Mouse (Mus musculus) embryonic facial prominence, embryonic 15.5 days (tissue): ENCODE measurements around the gene Ephb1. TPM values are rescaled to one million over a fixed set of nuclear protein-coding genes. Genes with fewer than 3 reads are reported as not detected.

Experiments
- ATAC-seq: fragments of 200-750 bp; cut with Nextera tagmentation; 2 replicates; pipeline ENCODE4 v1.8.0; 2017; ENCODE audit warnings: low read depth, moderate TSS enrichment; ENCODE audit not compliant: insufficient number of reproducible peaks, low FRiP score, low TSS enrichment
- H3K27ac ChIP-seq: fragments of 300-500 bp; sonication (generic); replicated peaks from 2 replicates; pipeline ENCODE4 v1.5.1; 2015; ENCODE audit warnings: mild to moderate bottlenecking, inconsistent platforms
- H3K27me3 ChIP-seq: fragments of 300-500 bp; sonication (generic); 2 replicates; pipeline ENCODE4 v1.6.1; 2015; ENCODE audit warnings: inconsistent platforms
- H3K36me3 ChIP-seq: fragments of 300-500 bp; sonication (generic); 2 replicates; pipeline ENCODE4 v1.6.1; 2015; ENCODE audit warnings: mild to moderate bottlenecking, inconsistent platforms
- H3K4me1 ChIP-seq: fragments of 300-500 bp; sonication (generic); 2 replicates; pipeline ENCODE4 v1.6.1; 2015; ENCODE audit warnings: inconsistent platforms
- H3K4me2 ChIP-seq: fragments of 300-500 bp; sonication (generic); replicated peaks from 2 replicates; pipeline ENCODE4 v1.6.1; 2015; ENCODE audit warnings: mild to moderate bottlenecking, inconsistent platforms
- H3K4me3 ChIP-seq: fragments of 300-500 bp; sonication (generic); replicated peaks from 2 replicates; pipeline ENCODE4 v1.5.1; 2015; ENCODE audit warnings: mild to moderate bottlenecking, inconsistent platforms
- H3K9ac ChIP-seq: fragments of 300-500 bp; sonication (generic); 2 replicates; pipeline ENCODE4 v1.6.1; 2015; ENCODE audit warnings: inconsistent platforms
- H3K9me3 ChIP-seq: fragments of 300-500 bp; sonication (generic); replicated peaks from 2 replicates; pipeline ENCODE4 v1.6.1; 2016; ENCODE audit warnings: inconsistent platforms
- WGBS: fragments of 180-500 bp; shearing (Covaris S2); methylation state at CpG from one replicate; pipeline ENCODE4 v1.1.7; 2015; 5-methylcytosine and 5-hydroxymethylcytosine counted together
- polyA plus RNA-seq: library from polyadenylated mRNA; unstranded; fragments of >200 nt; fragmentation: Nextera tagmentation; extraction: Ambion mirVana; gene quantifications from 2 replicates; pipeline ENCODE4 v1.2.1, GENCODE M21; 2015

The Ephb1 gene
- polyA plus RNA-seq, 1 experiment from 2014 or later: 6.3 TPM

GRCm38 (mm10) chr9:101976884-101977465 is 377.5 kb downstream of the Ephb1 start:
- Histone ChIP-seq H3K4me3 (no peak overlapping the region), H3K27me3 (no peaks in the 10 kb centered on the region), H3K36me3 (no peaks in the 10 kb centered on the region), H3K9ac (no peak overlapping the region), H3K4me1 (no peaks in the 10 kb centered on the region), H3K9me3 (no peaks in the 10 kb centered on the region), H3K4me2 (no peak overlapping the region), H3K27ac (no peak overlapping the region)
- ATAC-seq: no peak
- WGBS: 68% methylated on average over 4 of the region's 4 CpGs

- no peak for ATAC-seq
- no peak overlapping the region for H3K27ac ChIP-seq
- H3K4me1 ChIP-seq: no peaks in the 10 kb centered on the region
- H3K36me3 ChIP-seq: no peaks in the 10 kb centered on the region
- 71% methylated on average over 8 of the region's 8 CpGs for WGBS
- no peak overlapping the region for H3K9ac ChIP-seq
- no peaks in the 10 kb centered on the region for H3K9me3 ChIP-seq
- H3K4me3 ChIP-seq: no peak overlapping the region
- H3K4me2 ChIP-seq: no peak overlapping the region
- H3K27me3 ChIP-seq: no peaks in the 10 kb centered on the region
These were observed 382.2 kb downstream of the Ephb1 start for GRCm38 (mm10) chr9:101972314-101972713.

GRCm38 (mm10) chr9:101971806-101972205 is 382.7 kb downstream of the Ephb1 start:
- Histone ChIP-seq H3K36me3 (no peaks in the 10 kb centered on the region), H3K27ac (no peak overlapping the region), H3K4me2 (no peak overlapping the region), H3K4me1 (no peaks in the 10 kb centered on the region), H3K9ac (no peak overlapping the region), H3K9me3 (no peaks in the 10 kb centered on the region), H3K4me3 (no peak overlapping the region), H3K27me3 (no peaks in the 10 kb centered on the region)
- no peak for ATAC-seq
- 18% methylated on average over 6 of the region's 6 CpGs for WGBS

- Histone ChIP-seq H3K4me3 (no peak overlapping the region), H3K9ac (no peak overlapping the region), H3K4me2 (no peak overlapping the region), H3K9me3 (no peaks in the 10 kb centered on the region), H3K36me3 (no peaks in the 10 kb centered on the region), H3K4me1 (no peaks in the 10 kb centered on the region), H3K27me3 (no peaks in the 10 kb centered on the region), H3K27ac (no peak overlapping the region)
- ATAC-seq: no peak
- 35% methylated on average over 4 of the region's 4 CpGs for WGBS
These were observed 398.3 kb downstream of the Ephb1 start for GRCm38 (mm10) chr9:101956228-101956627.

- no peak overlapping the region for H3K4me3 ChIP-seq
- no peaks in the 10 kb centered on the region for H3K27me3 ChIP-seq
- H3K36me3 ChIP-seq: no peaks in the 10 kb centered on the region
- 57% methylated on average over 4 of the region's 4 CpGs for WGBS
- H3K4me1 ChIP-seq: no peaks in the 10 kb centered on the region
- H3K9me3 ChIP-seq: no peaks in the 10 kb centered on the region
- no peak overlapping the region for H3K27ac ChIP-seq
- H3K9ac ChIP-seq: no peak overlapping the region
- no peak for ATAC-seq
- H3K4me2 ChIP-seq: no peak overlapping the region
These were observed 400.0 kb downstream of the Ephb1 start for GRCm38 (mm10) chr9:101954529-101954928.

- Histone ChIP-seq H3K27me3 (no peaks in the 10 kb centered on the region), H3K36me3 (no peaks in the 10 kb centered on the region), H3K4me3 (no peak overlapping the region), H3K9me3 (no peaks in the 10 kb centered on the region), H3K27ac (no peak overlapping the region), H3K4me1 (no peaks in the 10 kb centered on the region), H3K4me2 (no peak overlapping the region), H3K9ac (no peak overlapping the region)
- no peak for ATAC-seq
- WGBS: 32% methylated on average over 3 of the region's 3 CpGs
These were observed 404.4 kb downstream of the Ephb1 start for GRCm38 (mm10) chr9:101950101-101950500.

- WGBS: 94% methylated on average over 4 of the region's 4 CpGs
- Histone ChIP-seq H3K27me3 (no peaks in the 10 kb centered on the region), H3K4me3 (no peak overlapping the region), H3K36me3 (no peaks in the 10 kb centered on the region), H3K4me2 (no peak overlapping the region), H3K9me3 (no peaks in the 10 kb centered on the region), H3K9ac (no peak overlapping the region), H3K27ac (no peak overlapping the region), H3K4me1 (no peaks in the 10 kb centered on the region)
- ATAC-seq: no peak
These were observed 408.7 kb downstream of the Ephb1 start for GRCm38 (mm10) chr9:101945814-101946213.

GRCm38 (mm10) chr9:101945326-101945725 is 409.2 kb downstream of the Ephb1 start:
- H3K9me3 ChIP-seq: no peaks in the 10 kb centered on the region
- no peaks in the 10 kb centered on the region for H3K4me1 ChIP-seq
- H3K9ac ChIP-seq: no peak overlapping the region
- H3K4me2 ChIP-seq: no peak overlapping the region
- ATAC-seq: no peak
- H3K27me3 ChIP-seq: no peaks in the 10 kb centered on the region
- no peak overlapping the region for H3K27ac ChIP-seq
- 61% methylated on average over 7 of the region's 7 CpGs for WGBS
- no peak overlapping the region for H3K4me3 ChIP-seq
- H3K36me3 ChIP-seq: no peaks in the 10 kb centered on the region

- Histone ChIP-seq H3K36me3 (no peaks in the 10 kb centered on the region), H3K9me3 (no peaks in the 10 kb centered on the region), H3K4me1 (no peaks in the 10 kb centered on the region), H3K9ac (no peak overlapping the region), H3K4me2 (no peak overlapping the region), H3K27me3 (no peaks in the 10 kb centered on the region), H3K4me3 (no peak overlapping the region), H3K27ac (no peak overlapping the region)
- WGBS: 86% methylated on average over 9 of the region's 9 CpGs
- no peak for ATAC-seq
These were observed 412.3 kb downstream of the Ephb1 start for GRCm38 (mm10) chr9:101942058-101942669.

- H3K9ac ChIP-seq: no peak overlapping the region
- no peak overlapping the region for H3K4me2 ChIP-seq
- no peaks in the 10 kb centered on the region for H3K4me1 ChIP-seq
- no peak overlapping the region for H3K4me3 ChIP-seq
- ATAC-seq: no peak
- H3K27me3 ChIP-seq: no peaks in the 10 kb centered on the region
- H3K27ac ChIP-seq: no peak overlapping the region
- H3K9me3 ChIP-seq: no peaks in the 10 kb centered on the region
- H3K36me3 ChIP-seq: no peaks in the 10 kb centered on the region
- WGBS: 65% methylated on average over 3 of the region's 3 CpGs
These were observed 414.3 kb downstream of the Ephb1 start for GRCm38 (mm10) chr9:101940182-101940581.

GRCm38 (mm10) chr9:101939006-101939405 is 415.5 kb downstream of the Ephb1 start:
- H3K9me3 ChIP-seq: no peaks in the 10 kb centered on the region
- no peaks in the 10 kb centered on the region for H3K36me3 ChIP-seq
- no peak overlapping the region for H3K27ac ChIP-seq
- no peak overlapping the region for H3K4me3 ChIP-seq
- 73% methylated on average over 5 of the region's 5 CpGs for WGBS
- H3K9ac ChIP-seq: no peak overlapping the region
- ATAC-seq: no peak
- no peak overlapping the region for H3K4me2 ChIP-seq
- H3K4me1 ChIP-seq: no peaks in the 10 kb centered on the region
- H3K27me3 ChIP-seq: no peaks in the 10 kb centered on the region

GRCm38 (mm10) chr9:101938066-101938465 is 416.4 kb downstream of the Ephb1 start:
- WGBS: 73% methylated on average over 4 of the region's 4 CpGs
- ATAC-seq: no peak
- no peaks in the 10 kb centered on the region for H3K36me3 ChIP-seq
- no peak overlapping the region for H3K27ac ChIP-seq
- H3K9ac ChIP-seq: no peak overlapping the region
- no peaks in the 10 kb centered on the region for H3K9me3 ChIP-seq
- no peak overlapping the region for H3K4me2 ChIP-seq
- H3K4me3 ChIP-seq: no peak overlapping the region
- no peaks in the 10 kb centered on the region for H3K27me3 ChIP-seq
- H3K4me1 ChIP-seq: no peaks in the 10 kb centered on the region
